Mouse (Mus musculus) spleen, adult 12 weeks (tissue): ENCODE data around the gene Trim33.

Source experiments
- DNase-seq: peaks from one replicate; pipeline ENCODE4 v3.0.0; 2022; ENCODE audit warnings: low spot score

The Trim33 gene

DNA sequence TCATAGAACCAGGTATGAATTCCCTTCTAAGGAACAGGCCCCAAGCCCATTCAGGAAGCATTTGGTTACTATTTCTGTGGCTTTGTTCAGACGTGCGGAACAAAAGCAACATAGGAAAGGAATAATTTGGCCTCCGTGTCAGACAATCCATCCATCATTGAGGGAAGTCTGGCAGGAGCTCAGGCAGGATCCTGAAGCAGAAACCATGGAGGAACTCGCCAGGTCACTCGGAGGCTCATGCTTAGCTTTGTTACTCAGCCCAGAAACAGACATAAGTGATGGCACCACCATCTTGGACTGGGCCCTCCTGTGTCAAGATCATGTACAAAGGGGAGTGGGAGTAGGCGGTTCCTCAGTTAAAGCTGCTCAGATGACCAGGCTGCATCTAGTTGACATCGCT lies 82.1 kb downstream of the Trim33 start:
- DNase-seq, result no peak

DNA sequence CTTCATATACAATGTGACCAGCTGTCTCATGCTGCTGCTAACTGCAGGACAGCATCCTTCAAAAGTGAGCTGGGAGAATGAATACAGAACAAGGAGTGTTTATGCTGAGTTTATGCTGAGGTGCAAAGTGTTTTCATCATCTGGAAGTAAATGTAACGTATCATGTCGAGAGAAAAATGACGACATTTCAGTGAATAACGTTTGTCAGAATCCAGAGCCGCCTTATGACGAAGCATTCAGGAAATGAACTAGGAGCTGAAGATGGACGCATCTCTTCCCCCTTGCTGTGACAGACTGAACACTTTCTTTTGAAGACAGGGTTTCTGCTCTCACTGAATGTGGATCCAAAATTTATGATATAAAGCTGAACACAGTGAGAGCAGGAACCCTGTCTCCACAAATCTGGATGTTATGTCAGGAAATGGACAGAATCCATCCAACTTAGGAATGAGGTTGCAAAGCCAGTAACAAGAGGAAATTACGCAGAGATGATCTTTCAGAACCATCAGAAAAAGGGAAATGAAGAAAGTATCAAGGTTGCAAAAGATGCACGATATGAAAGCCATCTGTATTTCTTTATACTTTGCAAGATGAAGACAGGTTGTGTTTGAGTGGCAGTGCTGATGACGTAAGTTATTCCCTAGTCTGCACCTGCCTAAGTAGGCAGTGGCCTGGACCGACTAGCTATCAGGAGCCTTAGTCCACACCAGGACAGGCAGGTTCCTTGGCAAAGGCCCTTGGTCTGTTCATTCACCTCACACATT lies 85.3 kb downstream of the Trim33 start:
- no peak for DNase-seq

DNA sequence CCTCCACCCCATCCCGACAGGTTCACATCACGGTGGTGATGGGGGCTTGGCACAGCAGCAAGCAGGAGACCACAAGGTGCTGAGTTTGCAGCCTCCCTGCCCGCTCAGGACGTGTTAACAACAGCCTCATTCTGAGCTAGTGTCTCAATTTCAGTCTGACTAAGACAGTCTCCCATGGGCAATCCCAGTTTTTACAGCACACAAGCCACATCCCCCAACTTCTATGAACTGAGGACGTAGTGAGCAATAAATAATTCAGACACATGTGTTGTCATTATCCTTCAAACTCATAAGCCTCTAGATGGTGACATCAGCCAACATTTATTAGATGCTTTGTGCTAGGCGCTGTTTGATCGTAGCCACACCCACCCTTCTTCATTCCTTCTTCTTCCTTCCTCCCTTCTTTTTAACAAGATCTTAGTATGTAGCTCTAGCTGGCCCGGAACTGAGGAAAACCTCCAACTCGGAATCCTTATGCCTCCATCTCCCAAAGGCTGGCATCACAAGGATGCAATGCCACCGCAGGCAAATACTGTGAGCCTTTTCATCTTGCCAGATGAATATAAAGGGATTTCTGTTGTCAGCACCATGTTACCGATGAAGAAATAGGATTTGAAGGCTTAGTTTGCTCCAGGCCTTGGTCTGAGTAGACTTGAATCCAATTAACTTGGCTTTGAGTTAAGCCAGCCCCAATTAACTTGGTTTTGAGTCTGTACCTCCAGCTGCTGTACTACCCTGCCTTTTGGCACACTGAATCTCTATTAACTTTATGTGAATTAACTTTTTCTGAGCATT lies 88.3 kb downstream of the Trim33 start:
- DNase-seq, result no peak

DNA sequence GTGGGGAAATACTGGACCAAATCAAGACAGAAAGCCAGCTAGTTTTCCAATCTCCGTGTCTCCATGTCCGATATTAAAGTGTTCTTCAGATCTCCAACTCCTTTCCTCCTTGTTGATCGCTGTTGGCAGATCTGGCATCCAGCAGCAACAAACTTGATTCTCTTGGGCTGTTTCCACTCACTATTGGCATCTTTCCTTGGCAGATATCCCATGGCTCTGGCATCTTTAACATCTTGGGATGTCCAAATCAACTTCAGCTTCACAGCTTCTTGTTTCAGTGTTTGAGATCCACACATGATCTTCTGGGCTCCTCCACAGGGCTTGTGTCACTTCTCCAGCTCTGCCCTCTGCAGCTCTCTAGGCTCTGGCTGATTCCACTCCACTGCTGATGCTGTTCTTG lies 89.6 kb downstream of the Trim33 start:
- DNase-seq, result no peak

DNA sequence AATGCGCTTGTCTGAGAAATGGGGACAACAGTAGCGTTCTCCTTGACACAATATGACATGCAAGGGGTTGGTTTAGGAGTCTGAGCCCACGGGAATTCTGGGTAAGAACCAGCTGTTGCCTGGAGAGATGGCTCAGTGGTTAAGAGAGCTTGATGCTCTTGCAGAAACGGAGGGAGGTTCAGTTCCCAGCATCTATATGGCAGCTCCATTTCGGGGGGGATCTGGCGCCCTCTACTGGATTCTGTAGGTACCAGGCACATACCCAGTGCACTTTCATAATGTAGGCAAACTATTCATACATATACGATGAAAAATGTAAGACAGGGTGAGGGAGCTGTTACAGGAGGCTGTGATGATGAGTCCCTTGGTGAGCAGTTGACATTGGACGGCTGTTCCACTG lies 94.9 kb downstream of the Trim33 start:
- peak; percentile 39 for DNase-seq

DNA sequence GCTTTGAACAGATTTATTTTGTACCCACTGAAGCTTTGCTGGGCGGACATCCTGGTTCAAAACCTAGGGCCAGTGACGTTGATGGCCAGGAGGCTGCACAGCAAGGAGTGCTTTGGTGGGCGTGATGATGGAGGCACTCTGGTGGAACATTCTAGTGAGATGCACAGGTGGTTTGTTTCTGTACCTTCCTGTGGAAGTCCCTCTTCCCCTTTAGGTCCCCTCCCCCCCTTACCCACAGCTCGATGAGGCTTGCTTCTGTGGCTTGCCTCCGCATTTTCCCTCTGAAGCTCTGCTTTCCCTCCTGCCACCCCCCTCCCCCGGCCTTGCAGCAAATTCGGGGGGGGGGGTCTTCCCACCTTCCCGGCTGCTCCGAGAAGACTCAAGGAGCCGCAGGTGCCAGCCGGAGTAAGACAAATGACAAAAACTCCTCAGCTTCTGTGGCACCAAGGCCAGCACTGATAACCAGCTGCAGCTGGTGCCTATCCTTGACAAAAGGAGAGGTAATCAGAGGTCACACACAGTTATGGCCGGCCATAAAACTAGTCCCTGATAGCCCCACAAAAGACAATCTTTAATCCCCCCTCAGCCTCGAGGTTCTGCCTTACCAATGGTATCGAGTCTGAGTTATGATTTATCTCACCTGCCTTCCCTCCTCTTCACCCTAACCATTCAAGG lies 96.2 kb downstream of the Trim33 start:
- DNase-seq, result no peak

DNA sequence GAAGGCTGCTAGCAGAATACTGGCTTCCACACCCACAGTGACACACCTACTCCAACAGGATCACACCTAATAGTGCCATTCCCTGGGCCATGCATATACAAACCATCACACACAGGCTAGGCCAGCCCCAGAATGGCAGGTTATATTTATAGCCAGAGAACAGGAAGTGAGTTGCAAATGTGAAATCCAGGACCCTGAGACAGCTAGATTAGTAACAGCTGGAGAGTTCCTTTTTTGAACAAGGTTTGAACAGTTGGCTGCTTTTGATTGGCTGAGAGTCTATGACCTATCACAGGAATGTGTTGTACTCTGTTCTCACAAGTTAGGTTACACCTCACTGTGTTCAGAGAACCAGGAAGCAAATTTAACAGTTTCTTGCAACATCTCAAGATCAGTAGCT lies 98.9 kb downstream of the Trim33 start:
- DNase-seq, result no peak

DNA sequence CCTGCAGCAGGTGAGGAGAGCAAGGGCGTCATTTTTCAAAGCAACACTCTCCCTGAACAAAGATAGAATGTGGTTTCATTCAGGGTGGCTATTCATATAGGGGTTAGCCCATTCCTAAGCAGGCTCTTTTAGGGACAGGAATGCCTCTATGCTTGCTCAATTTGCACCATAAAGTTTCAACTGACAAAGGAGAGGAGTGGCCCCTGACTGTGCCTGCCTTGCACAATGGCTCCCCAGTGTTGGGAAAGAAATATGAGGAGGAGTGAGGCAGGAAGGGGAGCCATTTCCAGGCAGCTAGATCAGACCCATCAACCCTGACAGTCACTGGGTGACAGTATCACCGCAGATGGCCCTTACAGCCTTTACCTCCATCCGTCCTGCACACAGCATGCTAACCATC lies 100.3 kb downstream of the Trim33 start:
- DNase-seq, result no peak

DNA sequence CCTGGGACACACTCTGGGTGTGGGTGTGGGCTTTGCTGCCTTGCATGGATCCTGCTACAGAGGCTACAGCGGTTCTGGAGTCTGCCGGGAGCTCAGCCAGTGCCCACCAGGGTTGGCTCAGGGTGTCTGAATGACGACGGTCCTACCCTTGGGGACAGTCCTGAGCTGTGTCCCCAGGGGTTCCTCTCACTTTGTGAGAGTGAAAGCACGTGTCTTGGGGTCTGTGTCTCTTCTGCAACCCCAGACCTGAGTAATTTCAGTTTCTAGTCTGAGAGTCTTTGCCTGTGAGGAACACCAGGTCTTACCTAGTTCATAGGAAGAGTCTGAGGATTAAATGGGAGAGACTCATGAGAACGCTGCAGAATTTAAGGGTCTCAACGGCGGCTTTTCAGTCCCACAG lies 101.7 kb downstream of the Trim33 start:
- DNase-seq, result no peak

DNA sequence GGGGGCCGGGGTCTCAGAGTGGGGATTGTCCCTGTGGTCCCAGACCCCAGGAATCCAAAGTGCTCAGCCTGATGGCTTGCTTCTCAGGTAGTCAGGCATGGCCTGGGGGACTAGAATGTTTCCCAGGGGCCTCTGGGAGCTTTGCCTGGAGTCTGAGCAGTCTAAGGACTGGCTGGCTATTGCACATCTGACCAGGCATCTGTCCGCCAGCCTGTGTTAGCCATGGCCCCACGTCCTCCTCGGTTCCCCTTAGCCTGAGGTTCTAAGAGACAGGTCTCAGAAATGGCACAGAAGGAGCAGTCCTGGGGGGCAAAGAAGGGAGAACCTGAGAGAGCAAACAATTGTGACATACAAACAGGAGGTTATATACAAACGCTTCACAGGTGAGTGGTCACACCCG lies 102.3 kb downstream of the Trim33 start:
- DNase-seq, result no peak

DNA sequence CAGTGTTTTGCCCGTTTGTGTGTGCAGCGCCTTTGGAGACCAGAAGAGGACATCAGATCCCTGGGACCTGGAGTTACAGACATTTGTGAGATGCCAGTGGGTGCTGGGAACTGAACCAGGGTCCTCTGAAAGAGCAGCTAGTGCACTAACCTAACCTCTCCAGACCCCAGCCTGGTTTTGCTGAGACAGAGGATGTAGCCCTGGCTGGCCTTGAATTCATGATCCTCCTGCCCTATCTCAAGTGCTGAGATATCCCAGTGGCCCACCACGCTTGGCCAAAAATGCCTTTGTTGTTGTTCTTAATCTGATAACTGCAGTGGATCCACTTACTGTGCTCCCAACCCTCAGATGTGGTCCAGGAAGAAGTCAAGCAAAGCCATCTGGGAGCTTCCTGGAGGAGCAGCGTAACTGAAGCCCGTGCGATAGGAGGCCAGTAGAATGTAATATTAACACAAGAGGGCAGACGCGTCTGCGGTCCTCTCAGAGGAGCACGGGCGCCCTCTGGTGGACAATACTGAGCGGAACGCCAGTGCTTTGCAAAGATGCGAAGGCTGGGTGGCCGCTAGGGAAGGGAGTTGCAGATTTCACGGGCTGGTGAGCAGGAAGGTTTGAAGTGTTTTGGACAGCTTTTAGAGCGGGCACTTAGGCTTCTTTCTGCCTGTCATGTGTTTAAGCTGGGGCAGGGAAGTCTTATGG lies 103.9 kb downstream of the Trim33 start:
- DNase-seq, result peak; percentile 74

DNA sequence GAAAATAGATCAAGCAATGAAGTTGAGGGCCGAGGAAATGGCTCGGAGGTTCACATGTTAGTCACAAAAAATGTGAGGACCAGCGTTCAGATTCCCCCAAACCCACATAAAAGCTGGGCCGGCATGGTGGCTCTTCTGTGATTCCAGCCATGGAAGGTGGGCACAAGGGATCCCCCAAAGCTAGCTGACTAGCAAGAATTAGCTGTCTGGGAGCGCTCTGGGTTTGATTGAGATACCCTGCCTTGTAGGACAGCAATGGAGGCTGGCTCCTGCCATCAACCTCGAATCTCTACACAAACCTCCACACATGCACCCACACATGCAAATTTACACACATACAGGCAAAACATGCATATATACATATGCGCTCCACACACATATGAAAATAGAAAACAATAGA lies 105.4 kb downstream of the Trim33 start:
- DNase-seq, result no peak

DNA sequence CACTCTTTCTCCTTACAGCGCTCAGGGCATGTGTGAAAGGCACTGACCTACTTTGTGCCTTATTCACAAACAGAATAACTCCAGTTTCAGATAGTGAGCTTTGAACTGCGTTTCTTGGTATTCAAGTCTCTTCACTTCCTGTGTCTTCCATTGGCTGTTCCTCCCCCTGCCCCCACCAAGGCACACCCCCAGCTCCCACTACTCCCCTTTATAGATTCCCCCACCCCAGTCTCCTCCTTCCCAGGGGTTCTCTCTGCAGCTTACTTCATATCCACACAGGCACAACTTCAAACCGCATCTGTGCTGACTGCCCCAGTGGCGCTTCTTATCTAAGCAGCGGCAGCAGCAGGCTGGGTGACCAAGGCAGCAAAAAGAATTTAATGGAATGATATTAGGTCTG lies 105.9 kb downstream of the Trim33 start:
- DNase-seq, result no peak

DNA sequence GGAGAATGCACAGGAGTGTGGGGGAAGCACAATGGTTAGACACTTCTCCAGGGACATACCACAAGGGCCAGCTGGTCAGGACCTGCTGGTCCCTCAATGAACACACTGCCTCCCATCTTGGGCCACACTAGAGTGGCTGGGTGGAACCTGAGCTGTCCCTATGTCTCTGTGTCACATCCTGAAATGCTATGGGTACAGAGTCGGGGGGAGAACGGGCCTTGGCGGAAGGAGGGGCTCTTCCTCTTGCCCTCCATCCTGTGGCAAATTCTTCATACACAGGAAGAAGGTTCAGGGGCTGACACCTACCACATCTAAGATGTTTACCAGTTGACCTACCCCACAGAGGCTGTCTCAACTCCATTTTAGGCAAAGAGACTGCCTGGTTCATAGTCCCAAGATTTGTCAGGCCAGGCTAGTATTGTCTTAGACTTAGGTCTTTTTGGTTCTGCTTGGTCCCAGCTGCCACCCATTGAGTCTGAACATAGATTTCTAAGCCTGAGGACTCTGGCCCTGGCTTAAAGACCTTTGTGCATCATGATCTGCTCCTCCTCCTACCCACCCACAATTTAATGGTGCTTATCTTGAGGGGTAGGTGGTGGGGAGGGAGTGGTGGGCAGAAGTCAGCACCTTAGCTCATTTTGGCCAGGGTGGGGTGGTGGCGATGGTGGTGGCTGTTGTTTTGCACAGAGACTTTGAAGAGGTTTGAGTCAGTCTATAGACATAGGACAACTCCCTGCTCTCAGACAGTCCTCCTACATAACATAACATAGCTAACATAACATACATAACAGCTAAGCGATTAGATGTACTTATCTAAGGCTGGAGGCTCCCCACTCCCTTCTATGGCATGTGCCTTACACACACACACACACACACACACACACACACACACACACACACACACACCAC lies 106.5 kb downstream of the Trim33 start:
- no peak for DNase-seq

DNA sequence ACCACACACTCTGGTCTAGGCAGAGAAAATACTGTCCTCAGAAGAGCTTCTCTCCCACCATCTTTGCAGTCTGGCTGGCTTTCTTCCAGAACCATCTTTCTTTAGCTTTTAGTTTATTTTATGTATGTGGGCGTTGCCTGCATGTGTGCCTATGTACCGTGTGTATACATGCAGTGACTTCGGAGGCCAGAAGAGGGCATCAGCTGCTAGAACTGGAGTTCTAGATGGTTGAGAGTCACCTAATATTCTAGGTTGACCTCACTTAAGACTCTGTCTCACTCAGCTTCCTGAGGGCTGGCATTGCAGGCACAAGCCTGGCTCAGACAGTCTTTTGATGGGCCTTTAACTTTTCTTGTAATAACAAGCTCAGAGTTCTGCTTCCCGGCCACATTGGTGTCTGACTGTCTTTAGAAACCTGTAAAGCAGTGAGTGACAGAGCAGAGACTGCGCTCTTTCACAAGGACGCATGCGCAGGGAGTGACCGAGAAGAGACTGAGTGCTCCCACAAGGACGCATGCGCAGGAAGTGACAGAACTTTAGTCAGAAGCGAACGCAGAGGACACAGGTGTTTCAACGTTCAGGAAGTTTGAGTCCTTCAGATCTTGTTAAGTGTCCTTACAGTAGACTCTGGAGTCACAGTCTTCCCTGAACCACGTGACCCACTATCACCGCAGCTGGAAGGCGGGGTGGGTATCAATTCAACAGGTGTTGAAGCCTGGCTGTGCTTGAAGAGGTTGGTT lies 107.4 kb downstream of the Trim33 start:
- DNase-seq, result peak; percentile 31

DNA sequence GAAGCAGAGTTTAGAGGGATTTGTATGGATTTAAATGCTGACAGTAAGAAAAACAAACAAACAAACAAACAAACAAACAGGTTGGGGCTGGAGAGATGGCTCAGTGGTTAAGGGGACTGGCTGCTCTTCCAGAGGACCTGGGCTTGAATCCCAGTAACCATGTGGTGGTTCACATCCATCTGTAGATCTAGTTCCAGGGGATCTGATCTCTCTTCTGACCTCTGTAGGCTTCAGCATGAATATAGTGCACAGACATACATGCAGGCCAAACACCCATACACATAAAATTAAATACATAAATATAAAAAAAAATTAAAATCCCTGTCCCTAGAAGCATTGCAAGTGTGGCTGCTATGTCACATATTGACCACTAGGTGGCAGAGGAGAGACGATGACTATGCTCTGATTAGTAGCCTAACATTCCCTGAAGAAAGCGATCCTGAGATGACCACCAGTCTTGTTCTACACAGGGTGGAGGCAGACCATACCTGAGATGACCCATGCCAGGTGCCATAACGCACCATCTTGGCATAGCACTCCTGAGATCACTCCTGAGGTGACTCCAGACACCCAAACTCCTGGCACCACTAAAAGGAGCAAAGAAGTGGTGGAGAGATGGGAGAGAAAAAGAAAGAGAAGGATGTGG lies 113.6 kb downstream of the Trim33 start:
- no peak for DNase-seq

DNA sequence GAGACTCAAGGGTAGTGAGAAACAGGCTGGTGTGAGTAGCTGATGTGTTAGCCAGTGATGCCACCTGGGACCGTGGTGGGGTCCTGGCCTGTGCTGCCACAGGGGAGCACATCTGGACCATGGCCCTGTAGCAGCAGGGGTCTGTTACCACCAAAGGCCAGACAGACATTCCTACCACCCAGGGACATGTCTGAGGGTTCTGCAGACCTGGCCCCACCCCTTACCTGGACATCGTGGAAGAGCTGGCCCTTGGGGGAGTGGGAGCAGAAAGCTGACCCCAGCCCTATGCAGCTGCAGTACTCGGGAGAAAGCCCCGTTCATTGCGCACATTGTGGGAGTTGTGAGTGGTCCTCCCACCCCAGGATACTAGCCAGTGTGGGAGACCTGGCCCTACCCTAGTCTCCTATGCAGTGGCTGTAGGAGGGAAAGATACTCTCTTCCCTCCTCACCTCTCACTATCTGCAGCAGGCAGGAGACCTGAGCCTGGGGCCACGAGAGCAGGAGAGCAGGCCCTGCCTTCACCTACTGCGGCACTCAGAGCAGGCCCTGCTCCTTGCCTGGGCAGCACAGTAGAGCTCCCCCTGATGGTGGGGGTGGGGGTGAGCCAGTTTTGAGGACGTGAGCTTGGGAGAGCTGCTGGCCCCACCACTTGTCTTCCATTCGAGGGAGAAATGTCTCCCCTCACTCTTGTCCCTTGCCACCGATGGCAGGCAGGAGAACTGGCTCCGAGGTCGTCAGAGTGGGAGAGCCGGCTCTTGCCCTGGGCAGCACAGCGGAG lies 114.4 kb downstream of the Trim33 start:
- no peak for DNase-seq

DNA sequence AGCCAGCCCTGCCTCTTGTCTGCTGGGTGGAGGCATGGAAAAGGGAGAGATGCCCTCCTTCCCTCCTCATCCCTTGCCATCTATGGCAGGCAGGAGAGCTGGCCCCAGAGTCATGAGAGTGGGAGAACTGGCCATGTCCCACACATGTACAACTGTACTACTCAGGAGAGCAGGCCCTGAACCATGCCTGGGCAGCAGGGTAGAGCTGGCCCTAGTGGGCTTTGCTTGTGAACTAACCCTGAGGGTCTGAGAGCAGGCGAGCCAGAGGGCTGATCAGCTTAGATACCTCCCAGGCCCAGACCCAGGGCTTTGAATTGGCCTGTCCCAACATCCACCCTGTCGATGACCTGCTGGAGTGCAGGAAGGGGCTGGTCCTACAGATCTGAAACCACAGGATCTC lies 115.0 kb downstream of the Trim33 start:
- DNase-seq, result no peak

DNA sequence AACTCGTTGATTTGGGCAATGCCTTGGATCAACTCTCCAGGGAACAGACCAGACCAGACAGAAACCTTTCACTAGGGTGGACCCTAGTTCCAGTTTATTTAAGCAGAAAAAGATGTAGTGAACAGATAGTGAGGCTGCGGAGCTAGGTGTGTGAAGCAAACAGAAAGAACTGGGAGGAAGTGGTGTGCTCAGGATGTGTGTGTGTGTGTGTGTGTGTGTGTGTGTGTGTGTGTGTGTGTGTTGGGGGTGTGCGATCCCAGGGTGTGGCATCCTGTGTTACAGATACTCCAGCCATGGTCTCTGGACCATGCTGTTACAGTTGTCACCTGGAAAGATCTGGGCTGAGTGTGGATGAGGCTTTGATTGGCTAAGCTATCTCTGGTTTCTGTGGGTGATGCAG lies 118.4 kb downstream of the Trim33 start:
- no peak for DNase-seq
